Mouse (Mus musculus): ENCODE data around the gene Akr1b7. TPM values are rescaled to one million over a fixed set of nuclear protein-coding genes. Genes with fewer than 3 reads are reported as not detected.
"Not testable (repeated sequence)": the region's sequence is repeated elsewhere in the genome, so short reads cannot be mapped to it uniquely, and the experiment has no call there.

Gene Akr1b7
- polyA plus RNA-seq, 1 experiment from 2014 or later: not detected

DNA sequence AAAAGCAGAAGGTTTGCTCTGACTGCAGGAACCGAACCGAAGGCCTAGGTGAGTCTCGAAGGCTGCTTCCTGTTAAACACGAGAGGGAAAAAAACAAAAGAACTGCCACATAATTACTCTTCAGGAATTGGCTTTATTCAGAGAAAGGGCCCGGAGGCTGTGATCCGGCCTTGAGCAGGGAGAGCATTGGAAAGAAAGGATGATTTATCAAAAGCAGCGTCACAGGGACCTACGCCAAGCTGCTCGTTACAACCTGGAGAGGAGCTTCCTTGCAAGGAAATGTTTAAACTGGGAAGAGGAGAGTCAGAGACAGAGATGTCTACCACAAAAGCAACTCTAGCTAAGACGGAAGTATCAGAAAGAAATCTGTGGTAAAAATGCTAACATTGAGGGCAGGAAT is 4.7 kb upstream of the Akr1b7 start:
- Histone ChIP-seq H3K4me1 (ENCODE audit: control insufficient read depth, insufficient read depth, low read length) (no peaks in the 10 kb centered on the region), H3K9ac (ENCODE audit: low read depth, low read length) (no peak overlapping the region), H3K36me3 (ENCODE audit: control insufficient read depth, insufficient read depth, low read length) (no peaks in the 10 kb centered on the region), H3K4me2 (ENCODE audit: low read depth, low read length) (no peak overlapping the region), H3K4me3 (ENCODE audit: low read depth, low read length) (no peak overlapping the region), H3K27me3 (replicated peaks; ENCODE audit: control insufficient read depth, insufficient read depth, low read length) (no peaks in the 10 kb centered on the region), H3K27ac (replicated peaks; ENCODE audit: low read depth, low read length) (no peak overlapping the region), H3K9me3 (ENCODE audit: control insufficient read depth, low read length) (peaks cover 6% of the 10 kb centered on the region; the same call in 1 of the 2 replicates)
- ATAC-seq (ENCODE audit: low read depth) (no peak), DNase-seq (ENCODE audit: low spot score) (no peak)
- 73% methylated on average over 10 of the region's 10 CpGs for WGBS

DNA sequence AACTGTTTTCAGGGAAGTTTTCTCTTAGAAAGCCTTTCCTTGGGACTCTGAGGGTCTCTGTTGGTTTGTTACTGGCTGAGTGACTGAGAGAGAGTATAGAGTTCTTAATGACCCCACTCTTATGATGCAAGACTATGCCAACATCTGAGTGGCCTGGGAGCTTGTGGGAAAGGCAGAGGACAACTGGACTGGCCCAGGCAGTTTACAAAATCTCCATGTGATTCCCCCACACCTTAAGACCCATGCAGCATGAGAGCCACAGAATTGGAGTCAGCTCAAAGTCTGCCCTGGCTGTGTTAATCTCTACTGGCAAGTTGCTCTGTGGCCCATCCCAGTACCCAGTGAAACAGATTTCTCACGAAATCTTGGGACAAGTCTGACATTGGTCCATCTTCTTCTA is 554 bp downstream of the Akr1b7 start:
- no peak for DNase-seq (ENCODE audit: low spot score)
- Histone ChIP-seq H3K27ac (replicated peaks; ENCODE audit: low read depth, low read length) (no peak overlapping the region), H3K4me3 (ENCODE audit: low read depth, low read length) (no peak overlapping the region), H3K27me3 (replicated peaks; ENCODE audit: control insufficient read depth, insufficient read depth, low read length) (no peaks in the 10 kb centered on the region), H3K4me2 (ENCODE audit: low read depth, low read length) (no peak overlapping the region), H3K9ac (ENCODE audit: low read depth, low read length) (no peak overlapping the region), H3K4me1 (ENCODE audit: control insufficient read depth, insufficient read depth, low read length) (no peaks in the 10 kb centered on the region), H3K9me3 (ENCODE audit: control insufficient read depth, low read length) (no peaks in the 10 kb centered on the region), H3K36me3 (ENCODE audit: control insufficient read depth, insufficient read depth, low read length) (no peaks in the 10 kb centered on the region)
- no peak for ATAC-seq (ENCODE audit: low read depth)
- 65% methylated on average over 1 of the region's 1 CpGs for WGBS

DNA sequence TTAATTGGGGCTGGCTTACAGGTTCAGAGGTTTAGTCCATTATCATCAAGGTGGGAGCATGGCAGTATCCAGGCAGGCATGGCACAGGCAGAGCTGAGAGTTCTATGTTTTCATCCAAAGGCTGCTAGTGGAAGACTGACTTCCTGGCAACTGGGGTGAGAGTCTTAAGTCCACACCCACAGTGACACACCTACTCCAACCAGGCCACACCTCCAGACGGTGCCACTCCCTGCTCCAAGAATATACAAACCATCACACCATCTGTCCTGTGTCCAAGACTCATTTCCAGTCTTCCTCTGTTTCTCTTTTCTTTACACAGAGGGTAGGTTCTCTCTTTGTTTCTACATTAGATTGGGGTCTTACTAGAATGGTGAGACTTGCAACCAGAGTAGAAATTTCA is 1.3 kb downstream of the Akr1b7 start:
- not testable (repeated sequence) for DNase-seq (ENCODE audit: low spot score); H3K27me3 ChIP-seq (replicated peaks; ENCODE audit: control insufficient read depth, insufficient read depth, low read length); H3K27ac ChIP-seq (replicated peaks; ENCODE audit: low read depth, low read length); H3K9ac ChIP-seq (ENCODE audit: low read depth, low read length); H3K9me3 ChIP-seq (ENCODE audit: control insufficient read depth, low read length); H3K4me1 ChIP-seq (ENCODE audit: control insufficient read depth, insufficient read depth, low read length); H3K4me2 ChIP-seq (ENCODE audit: low read depth, low read length); H3K4me3 ChIP-seq (ENCODE audit: low read depth, low read length); ATAC-seq (ENCODE audit: low read depth); H3K36me3 ChIP-seq (ENCODE audit: control insufficient read depth, insufficient read depth, low read length)
- 36% methylated on average over 1 of the region's 1 CpGs for WGBS

DNA sequence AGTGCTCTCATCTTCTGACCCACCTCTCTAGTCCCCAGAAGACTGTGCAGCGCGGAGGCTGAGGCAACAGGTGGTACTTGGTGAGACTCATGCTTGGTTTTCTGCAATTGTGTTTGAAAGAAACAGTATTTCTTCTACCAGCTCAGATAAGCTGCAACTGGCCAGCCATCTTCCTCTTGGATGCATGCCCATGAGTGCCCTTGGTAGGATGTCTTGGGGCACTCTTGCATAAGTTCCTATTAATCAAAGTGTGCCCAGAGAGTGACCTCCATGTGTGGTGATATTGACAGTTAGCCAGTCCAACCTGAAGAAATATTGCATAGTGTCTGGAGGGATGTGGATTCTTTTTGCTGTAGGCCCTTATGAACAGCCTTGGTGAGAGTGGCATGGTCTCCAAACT is 4.4 kb downstream of the Akr1b7 start:
- DNase-seq (ENCODE audit: low spot score) (no peak), ATAC-seq (ENCODE audit: low read depth) (no peak)
- no peak overlapping the region for H3K4me3 ChIP-seq (ENCODE audit: low read depth, low read length)
- H3K4me2 ChIP-seq (ENCODE audit: low read depth, low read length): no peak overlapping the region
- H3K9me3 ChIP-seq (ENCODE audit: control insufficient read depth, low read length): no peaks in the 10 kb centered on the region
- H3K4me1 ChIP-seq (ENCODE audit: control insufficient read depth, insufficient read depth, low read length): no peaks in the 10 kb centered on the region
- H3K27me3 ChIP-seq (replicated peaks; ENCODE audit: control insufficient read depth, insufficient read depth, low read length): no peaks in the 10 kb centered on the region
- no peak overlapping the region for H3K9ac ChIP-seq (ENCODE audit: low read depth, low read length)
- H3K27ac ChIP-seq (replicated peaks; ENCODE audit: low read depth, low read length): no peak overlapping the region
- H3K36me3 ChIP-seq (ENCODE audit: control insufficient read depth, insufficient read depth, low read length): no peaks in the 10 kb centered on the region
- 93% methylated on average over 2 of the region's 2 CpGs for WGBS

DNA sequence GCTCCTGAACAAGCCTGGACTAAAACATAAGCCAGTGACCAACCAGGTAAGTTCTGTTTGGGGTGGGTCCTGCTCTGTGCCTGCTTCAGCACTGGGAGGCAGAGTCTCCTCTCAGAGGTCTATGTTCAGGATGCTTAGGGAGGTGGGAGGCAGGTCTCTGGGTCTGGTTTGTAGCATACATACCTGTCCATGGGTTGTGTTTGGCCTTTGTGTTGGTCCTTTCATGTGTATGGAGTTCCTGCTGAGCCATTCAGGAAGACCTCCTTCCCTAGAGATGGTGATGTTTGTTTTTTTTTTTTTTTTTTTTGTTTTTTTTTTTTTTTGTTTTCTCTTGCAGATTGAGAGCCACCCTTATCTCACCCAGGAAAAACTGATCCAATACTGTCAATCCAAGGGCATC is 6.9 kb downstream of the Akr1b7 start:
- Histone ChIP-seq H3K27me3 (replicated peaks; ENCODE audit: control insufficient read depth, insufficient read depth, low read length) (no peaks in the 10 kb centered on the region), H3K9me3 (ENCODE audit: control insufficient read depth, low read length) (no peaks in the 10 kb centered on the region), H3K4me1 (ENCODE audit: control insufficient read depth, insufficient read depth, low read length) (no peaks in the 10 kb centered on the region), H3K27ac (replicated peaks; ENCODE audit: low read depth, low read length) (no peak overlapping the region), H3K9ac (ENCODE audit: low read depth, low read length) (no peak overlapping the region), H3K36me3 (ENCODE audit: control insufficient read depth, insufficient read depth, low read length) (no peaks in the 10 kb centered on the region), H3K4me2 (ENCODE audit: low read depth, low read length) (no peak overlapping the region), H3K4me3 (ENCODE audit: low read depth, low read length) (no peak overlapping the region)
- no peak for DNase-seq (ENCODE audit: low spot score)
- ATAC-seq (ENCODE audit: low read depth): no peak

DNA sequence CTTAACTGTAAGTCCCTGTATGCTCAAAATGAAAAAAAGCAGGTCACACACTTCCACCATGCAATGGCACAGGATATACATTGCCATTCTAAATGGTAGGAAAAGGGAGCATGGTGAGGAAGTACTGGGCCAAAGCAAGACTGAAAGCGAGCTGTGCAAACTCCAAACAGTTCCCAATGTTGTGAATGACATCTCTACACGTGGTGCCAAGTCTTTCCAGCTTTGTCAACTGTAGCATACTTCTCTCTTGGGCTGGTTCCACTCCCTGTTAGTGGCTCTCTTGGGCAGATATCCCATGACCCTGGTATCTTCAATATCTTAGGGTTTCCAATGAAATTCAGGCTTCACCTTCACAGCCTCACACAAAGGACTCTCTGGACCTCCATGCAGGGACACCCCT is 26.9 kb downstream of the Akr1b7 start:
- Histone ChIP-seq H3K9ac (ENCODE audit: low read depth, low read length) (no peak overlapping the region), H3K4me2 (ENCODE audit: low read depth, low read length) (no peak overlapping the region), H3K36me3 (ENCODE audit: control insufficient read depth, insufficient read depth, low read length) (no peaks in the 10 kb centered on the region), H3K27ac (replicated peaks; ENCODE audit: low read depth, low read length) (no peak overlapping the region), H3K4me3 (ENCODE audit: low read depth, low read length) (no peak overlapping the region), H3K4me1 (ENCODE audit: control insufficient read depth, insufficient read depth, low read length) (no peaks in the 10 kb centered on the region), H3K9me3 (ENCODE audit: control insufficient read depth, low read length) (no peaks in the 10 kb centered on the region), H3K27me3 (replicated peaks; ENCODE audit: control insufficient read depth, insufficient read depth, low read length) (no peaks in the 10 kb centered on the region)
- ATAC-seq (ENCODE audit: low read depth) (no peak), DNase-seq (ENCODE audit: low spot score) (no peak)
- 66% methylated on average over 2 of the region's 2 CpGs for WGBS

DNA sequence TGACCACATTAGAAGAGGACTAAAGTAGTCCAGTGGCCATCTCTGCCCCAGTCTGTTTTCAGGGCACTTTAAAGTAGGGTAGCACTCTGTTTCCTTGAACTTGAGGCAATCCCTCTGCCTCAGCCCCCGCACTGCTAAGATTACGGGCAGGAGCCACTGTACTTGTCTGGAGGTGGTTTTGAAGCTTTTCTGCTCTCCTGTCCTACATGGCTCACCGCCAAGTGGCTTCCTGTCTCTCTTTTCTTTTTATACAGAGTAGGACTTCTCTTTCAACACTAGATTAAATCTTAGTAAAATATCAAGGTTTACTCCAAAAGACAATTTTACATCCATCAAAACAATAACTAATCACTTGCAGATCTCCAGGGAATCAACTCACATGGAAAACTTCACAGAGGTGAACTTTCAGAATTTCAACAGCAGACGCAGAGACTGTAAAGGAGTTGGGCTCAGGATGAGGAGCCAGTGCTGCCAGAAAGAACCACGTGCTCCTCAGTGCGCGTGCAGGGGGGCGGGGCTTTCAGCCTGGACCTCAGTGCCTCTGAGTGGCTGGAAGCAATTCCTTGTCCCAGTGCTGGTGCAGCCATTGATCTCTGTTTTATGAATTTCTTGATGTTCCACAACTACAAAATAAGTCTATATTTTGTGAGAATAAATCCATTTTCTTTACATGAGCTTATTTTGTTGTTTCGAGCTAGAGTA is 29.6 kb downstream of the Akr1b7 start:
- Histone ChIP-seq H3K4me3 (ENCODE audit: low read depth, low read length) (no peak overlapping the region), H3K4me2 (ENCODE audit: low read depth, low read length) (no peak overlapping the region), H3K27me3 (replicated peaks; ENCODE audit: control insufficient read depth, insufficient read depth, low read length) (no peaks in the 10 kb centered on the region), H3K36me3 (ENCODE audit: control insufficient read depth, insufficient read depth, low read length) (no peaks in the 10 kb centered on the region), H3K27ac (replicated peaks; ENCODE audit: low read depth, low read length) (no peak overlapping the region), H3K9me3 (ENCODE audit: control insufficient read depth, low read length) (no peaks in the 10 kb centered on the region), H3K9ac (ENCODE audit: low read depth, low read length) (no peak overlapping the region), H3K4me1 (ENCODE audit: control insufficient read depth, insufficient read depth, low read length) (no peaks in the 10 kb centered on the region)
- no peak for ATAC-seq (ENCODE audit: low read depth)
- peak; percentile 32 for DNase-seq (ENCODE audit: low spot score)
- 57% methylated on average over 9 of the region's 9 CpGs for WGBS

DNA sequence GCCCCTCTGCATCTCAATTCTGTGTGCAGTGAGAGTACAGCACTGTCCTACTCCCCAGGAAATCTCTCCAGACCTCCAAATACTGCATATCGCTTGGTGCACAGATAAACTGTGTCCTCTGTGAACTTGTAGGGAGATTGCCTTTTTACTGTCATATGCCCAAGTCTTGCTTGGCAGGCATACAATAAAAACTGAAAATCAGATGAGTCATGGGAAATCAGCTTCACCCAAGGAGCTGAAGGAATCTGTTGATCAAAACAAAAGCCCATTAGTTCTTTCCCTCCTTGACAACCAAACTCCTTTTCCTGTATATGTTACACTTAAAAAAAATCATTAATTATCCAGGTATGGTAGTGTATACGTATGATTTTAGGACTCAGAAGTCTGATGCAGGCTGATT is 31.7 kb downstream of the Akr1b7 start:
- Histone ChIP-seq H3K36me3 (ENCODE audit: control insufficient read depth, insufficient read depth, low read length) (no peaks in the 10 kb centered on the region), H3K27me3 (replicated peaks; ENCODE audit: control insufficient read depth, insufficient read depth, low read length) (no peaks in the 10 kb centered on the region), H3K4me1 (ENCODE audit: control insufficient read depth, insufficient read depth, low read length) (no peaks in the 10 kb centered on the region), H3K9ac (ENCODE audit: low read depth, low read length) (no peak overlapping the region), H3K4me3 (ENCODE audit: low read depth, low read length) (no peak overlapping the region), H3K9me3 (ENCODE audit: control insufficient read depth, low read length) (no peaks in the 10 kb centered on the region), H3K27ac (replicated peaks; ENCODE audit: low read depth, low read length) (no peak overlapping the region), H3K4me2 (ENCODE audit: low read depth, low read length) (no peak overlapping the region)
- WGBS: 89% methylated on average over 2 of the region's 2 CpGs
- no peak for ATAC-seq (ENCODE audit: low read depth)
- no peak for DNase-seq (ENCODE audit: low spot score)

DNA sequence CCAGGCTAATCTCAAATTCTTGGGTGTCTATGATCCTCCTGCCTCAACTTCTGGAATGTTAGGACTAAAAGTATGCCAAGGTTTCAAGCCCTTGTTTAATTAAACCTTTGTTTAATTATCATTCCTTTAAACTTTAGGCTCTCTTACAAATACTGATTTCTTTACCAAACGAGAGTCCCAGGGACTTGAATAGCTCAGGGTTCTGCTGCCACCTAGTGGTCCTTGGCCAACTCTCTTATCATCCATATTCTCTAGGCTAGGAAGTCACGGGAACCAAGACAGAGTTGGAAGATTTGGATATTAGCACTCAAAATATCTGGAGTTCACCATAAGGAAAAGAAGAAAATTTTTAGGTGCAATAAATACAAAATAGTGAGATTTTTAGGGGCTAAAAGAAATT is 35.8 kb downstream of the Akr1b7 start:
- Histone ChIP-seq H3K4me2 (ENCODE audit: low read depth, low read length) (no peak overlapping the region), H3K4me3 (ENCODE audit: low read depth, low read length) (no peak overlapping the region), H3K9me3 (ENCODE audit: control insufficient read depth, low read length) (no peaks in the 10 kb centered on the region), H3K27ac (replicated peaks; ENCODE audit: low read depth, low read length) (no peak overlapping the region), H3K27me3 (replicated peaks; ENCODE audit: control insufficient read depth, insufficient read depth, low read length) (no peaks in the 10 kb centered on the region), H3K9ac (ENCODE audit: low read depth, low read length) (no peak overlapping the region), H3K4me1 (ENCODE audit: control insufficient read depth, insufficient read depth, low read length) (no peaks in the 10 kb centered on the region), H3K36me3 (ENCODE audit: control insufficient read depth, insufficient read depth, low read length) (no peaks in the 10 kb centered on the region)
- 5% methylated on average over 2 of the region's 2 CpGs for WGBS
- ATAC-seq (ENCODE audit: low read depth) (0 out of 2 replicates have a peak, but pooled peaks have one; percentile 62), DNase-seq (ENCODE audit: low spot score) (peak; percentile 89)

Data from embryonic facial prominence, embryonic 14.5 days (tissue).